Mouse (Mus musculus): ENCODE results near the gene Aagab.

The Aagab gene

DNA sequence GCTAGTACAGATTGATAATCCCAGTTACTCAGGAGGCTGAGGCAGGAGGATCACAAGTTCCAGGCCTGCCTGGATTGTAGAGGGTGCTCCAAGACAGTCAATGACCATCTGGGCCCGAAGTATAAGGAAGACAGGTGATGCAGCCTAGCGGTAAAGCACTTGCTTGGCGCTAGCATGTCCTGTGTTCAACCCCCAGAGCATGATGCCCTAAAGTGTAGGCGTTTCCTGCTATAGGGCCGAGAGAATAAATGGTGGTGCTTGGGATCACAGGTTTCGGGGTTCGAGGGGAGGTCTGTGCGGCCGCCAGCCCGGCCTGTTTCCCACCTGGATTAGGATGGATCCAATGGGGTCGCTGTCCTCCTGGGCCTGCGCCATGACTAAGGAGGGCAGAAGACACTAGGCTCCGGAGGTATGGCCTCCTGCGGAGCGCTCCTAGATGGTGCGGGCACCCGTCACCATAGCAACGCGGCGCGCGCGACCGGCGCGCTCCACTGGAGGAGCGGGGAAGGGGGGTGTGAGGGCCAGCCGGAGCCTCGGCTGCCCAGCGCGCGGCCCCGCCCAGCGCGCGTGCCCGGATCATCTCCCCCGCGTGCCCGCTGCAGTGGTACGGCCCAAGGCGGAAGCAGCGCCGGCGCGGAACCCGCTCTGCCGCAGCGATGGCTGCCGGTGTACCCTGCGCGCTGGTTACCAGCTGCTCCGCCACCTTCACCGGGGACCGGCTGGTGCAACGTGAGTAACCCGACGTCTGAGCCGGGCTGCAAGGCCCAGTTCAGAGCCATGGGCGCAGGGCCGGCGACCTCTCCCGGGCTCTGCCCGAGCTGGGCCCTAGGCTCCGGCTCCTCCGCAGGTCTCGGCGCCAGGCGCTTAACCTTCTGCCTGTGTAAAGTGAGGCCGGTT is at the start of gene Aagab, which contains the start of gene Iqch:
TSS of gene Aagab (plus strand) at position 618 of the 897 bp plus-strand sequence.
TSS of gene Iqch (minus strand) at position 451 of the 897 bp plus-strand sequence.
- DNase-seq (ENCODE audit: low read depth, low spot score) = peak; percentile 99

DNA sequence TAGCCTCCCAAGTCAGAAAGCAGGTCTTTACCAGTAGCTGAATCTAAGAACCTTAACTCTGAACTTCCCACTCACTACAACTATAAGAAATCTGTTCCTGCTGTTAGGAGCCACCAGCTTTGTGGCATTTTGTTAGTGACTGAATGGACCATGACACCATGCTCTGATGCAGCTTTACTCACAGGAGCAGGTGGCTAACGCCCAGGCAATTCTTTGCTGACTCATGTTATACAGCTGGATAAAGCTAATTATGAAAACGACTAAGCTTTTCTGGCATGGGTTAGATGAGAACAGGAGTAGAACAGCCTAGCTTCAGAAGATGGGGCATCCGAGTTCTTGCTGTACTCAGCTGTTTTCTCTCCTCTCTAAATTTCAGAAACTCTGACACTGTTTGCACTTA is 48.8 kb upstream of the Aagab start:
- no peak for DNase-seq (ENCODE audit: low read depth, low spot score)

DNA sequence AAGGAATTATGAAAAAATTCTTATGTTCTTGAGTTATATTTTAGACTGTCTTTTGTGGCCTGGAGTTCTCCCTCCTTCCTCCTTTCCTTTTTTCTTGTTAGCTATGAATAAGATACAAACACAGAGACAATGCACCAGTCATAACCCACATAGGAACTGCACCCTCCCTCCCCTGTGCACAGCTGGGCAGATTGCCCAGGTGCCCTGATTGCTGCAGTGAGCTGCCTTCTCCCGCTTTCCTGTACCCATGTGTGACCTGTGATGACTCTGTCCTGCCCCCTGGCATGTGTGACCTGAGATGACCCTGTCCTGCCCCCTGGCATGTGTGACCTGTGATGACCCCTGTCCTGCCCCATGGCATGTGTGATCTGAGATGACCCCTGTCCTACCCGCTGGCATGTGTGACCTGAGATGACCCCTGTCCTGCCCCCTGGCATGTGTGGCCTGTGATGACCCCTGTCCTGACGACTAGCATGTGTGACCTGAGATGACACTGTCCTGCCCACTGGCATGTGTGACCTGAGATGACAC is 46.9 kb upstream of the Aagab start:
- no peak for DNase-seq (ENCODE audit: low read depth, low spot score)

DNA sequence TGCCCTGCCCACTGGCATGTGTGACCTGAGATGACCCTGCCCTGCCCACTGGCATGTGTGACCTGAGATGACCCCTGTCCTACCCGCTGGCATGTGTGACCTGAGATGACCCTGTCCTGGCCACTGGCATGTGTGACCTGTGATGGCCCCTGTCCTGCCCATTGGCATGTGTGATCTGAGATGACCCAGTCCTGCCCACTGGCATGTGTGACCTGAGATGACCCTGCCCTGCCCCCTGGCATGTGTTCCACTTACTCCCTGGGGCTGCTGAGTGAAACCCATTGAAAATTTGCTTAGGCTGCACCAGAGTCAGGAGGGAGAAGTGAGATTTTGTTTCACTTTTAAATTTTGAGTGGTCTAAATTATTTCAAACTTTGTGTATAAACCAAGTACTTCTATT is 46.1 kb upstream of the Aagab start:
- no peak for DNase-seq (ENCODE audit: low read depth, low spot score)

DNA sequence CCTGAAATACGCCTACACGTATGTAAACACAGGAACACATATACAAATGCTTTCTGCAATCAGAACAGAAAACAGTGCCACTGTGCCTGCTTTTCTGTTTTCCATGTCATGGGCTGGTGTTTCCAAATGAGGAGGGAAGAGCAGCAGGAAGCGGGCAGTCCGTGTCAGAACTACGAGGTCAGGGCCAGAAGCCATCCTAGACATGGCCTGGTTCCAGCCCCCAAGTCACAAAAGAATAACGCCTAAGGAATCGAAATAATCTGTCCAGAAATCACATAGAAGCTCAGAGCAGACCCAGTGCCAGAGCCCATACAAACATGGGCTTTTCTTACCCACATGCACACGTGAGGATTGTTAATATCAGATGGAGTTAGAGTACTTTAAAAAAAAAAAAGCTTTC is 45.5 kb upstream of the Aagab start:
- DNase-seq (ENCODE audit: low read depth, low spot score) = no peak

DNA sequence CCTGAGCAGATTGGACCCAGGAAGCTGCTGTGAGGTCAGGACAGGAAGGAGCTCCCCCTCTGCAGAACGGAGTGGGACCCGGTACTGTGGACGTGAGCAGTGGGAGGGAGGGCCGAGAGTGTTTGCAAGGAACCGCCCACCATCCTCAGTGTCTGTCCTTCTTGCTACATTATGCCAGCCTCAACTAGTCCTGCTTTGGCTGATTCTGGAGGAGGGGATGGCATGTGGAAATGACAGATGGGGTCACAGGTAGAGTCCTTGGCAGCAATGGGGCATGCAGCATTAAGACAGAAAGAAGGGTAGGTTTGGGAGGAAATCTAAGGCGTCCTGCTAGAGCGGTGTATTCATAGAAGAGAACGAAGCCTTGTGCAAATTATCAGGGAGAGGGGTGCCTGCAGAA is 40.5 kb upstream of the Aagab start:
- no peak for DNase-seq (ENCODE audit: low read depth, low spot score)

DNA sequence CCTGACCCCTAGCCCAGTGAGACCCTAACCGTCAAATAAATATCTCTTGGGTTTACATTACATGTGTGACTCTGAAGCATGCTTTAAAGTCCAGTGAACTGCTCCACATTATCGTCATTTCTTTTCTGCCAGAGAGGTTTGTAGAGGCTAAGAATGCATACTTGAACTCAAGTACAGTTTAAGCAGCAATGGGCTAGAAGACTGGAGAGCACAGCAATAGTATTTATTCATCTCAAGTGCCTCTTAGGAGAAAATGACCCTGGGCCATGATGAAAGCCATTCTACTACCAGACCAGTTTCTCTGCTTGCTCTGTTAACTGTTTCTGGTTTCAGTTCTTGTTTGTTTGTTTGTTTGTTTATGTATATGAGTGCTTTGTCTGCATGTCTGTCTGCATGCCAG is 39.0 kb upstream of the Aagab start:
- no peak for DNase-seq (ENCODE audit: low read depth, low spot score)

DNA sequence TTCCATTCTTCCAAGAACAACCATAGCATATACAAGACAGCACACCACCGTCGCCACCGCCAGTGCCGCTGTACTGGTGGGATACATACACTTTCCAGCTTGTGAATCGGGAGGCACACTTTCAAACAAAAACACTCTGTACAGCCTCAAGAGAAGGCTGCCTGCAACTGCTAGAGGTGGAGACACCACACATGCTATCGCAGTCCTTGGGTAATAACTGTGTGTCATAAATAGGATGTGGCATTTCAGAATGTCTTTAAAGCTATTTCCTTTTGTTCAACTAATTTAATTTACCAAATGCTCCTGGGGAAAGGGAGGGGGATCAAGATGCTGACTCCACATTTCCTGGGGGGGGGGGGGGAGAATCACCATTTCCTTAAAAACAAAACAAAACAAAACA is 34.1 kb upstream of the Aagab start:
- no peak for DNase-seq (ENCODE audit: low read depth, low spot score)

DNA sequence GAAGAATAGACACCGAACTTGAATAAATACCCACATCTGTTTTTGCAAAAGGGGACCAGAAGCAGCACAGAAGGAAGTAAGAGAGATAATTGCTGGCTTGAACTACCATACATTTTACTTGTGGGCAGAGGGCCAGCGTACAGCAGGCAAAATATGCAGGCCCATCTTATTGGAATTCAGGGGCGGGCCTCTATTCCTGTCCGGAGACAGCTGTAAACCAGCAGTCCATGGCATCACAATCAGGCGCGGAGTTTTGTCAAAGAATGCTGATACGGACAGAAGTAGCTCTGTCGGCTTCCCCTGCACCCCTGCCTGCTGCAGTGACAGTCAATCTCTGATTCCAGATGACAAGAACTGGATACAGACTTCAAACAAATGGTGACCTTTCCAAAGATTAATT is 33.7 kb upstream of the Aagab start:
- DNase-seq (ENCODE audit: low read depth, low spot score) = no peak

DNA sequence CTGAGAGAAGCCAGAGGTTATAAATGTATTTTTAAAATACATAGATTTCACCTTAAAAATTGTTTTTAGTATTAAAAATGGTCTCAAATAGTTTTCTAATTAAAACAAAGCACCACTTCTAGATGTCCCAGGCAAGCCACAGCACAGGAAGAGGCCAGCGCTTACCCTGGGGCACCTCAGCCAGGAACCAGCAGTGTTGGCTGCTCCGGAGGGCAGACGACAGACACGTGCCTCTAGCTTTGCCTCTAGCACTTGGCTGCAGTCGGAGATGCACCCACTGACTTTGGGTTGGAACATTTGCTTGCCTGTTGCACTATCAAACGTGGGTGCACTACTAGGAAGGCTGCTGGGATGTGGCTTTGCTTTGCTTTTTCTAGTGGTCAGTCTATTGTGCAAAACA is 30.6 kb upstream of the Aagab start:
- no peak for DNase-seq (ENCODE audit: low read depth, low spot score)

DNA sequence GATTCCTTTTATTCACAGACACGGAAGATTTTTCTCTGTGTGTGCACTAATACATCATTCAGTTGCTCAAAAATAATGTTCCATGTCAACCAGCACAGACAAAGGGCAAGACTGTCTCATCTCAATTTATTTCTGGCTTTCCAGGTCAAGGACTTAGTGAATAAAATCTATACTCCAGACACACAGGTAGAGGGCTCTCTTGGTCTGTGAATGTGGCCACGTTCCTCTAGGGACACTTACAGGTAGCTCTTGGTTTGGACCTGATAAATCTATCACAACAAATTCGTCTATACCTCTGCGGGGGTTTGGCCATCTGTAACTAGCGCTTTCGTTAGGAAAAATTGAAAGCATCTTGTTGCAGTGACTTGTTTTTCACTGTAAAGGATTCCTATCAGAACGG is 29.6 kb upstream of the Aagab start:
- DNase-seq (ENCODE audit: low read depth, low spot score) = peak; percentile 7

DNA sequence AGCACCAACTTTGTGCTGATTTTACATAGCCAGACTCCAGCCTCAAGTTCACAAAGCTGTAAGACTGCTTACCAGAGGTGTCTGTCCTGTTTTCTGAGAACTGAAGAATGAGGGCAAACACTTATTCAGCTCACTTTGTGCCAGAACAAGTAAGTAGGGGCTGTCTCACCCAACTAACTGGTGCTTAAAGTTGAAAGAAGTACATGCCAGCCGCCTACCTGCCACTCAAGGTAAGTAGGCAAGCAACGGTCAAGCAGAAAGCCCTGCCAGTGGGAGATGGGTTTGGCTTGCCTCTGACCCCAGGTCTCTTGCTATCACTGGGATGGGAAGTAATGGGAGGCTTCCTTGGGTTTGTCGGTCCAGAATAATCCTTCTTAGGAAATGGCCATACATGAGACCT is 25.0 kb upstream of the Aagab start:
- no peak for DNase-seq (ENCODE audit: low read depth, low spot score)

DNA sequence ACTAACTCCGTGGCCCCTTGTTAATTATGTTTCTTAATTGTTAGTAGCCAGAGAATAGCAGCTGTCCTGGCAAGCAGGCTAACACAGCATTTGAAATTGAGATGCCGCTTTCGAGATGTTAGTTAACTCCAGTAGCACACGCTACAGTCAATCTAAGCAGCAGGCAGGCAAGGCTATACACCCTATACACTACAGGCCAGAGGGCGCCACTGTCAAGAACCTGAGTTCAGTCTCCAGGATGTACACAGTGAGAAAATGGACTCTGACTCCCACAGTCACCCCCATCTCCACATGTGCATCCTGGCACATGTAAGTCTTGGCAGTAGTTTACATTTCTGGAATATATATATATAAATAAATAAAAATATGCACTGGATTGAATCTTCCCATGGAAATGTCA is 22.8 kb upstream of the Aagab start:
- peak; percentile 37 for DNase-seq (ENCODE audit: low read depth, low spot score)

DNA sequence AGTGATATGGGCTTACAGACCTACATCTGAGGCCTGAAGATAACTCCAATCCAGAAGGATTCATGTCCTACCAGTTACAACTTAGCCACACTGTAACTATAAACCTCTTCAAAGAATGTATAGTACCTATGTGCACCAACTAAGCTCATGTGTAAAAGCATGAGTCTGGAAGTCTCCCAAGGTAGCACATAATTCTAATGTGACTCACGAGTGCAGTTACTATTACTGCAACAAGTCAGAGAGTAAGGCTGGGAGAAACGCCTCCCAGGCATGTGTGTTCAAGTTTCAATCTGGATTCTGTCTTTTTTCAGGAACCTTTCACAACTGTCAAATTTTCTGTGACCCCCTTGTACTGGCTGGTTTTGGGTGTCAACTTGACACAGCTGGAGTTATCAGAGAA is 22.4 kb upstream of the Aagab start:
- DNase-seq (ENCODE audit: low read depth, low spot score) = no peak

DNA sequence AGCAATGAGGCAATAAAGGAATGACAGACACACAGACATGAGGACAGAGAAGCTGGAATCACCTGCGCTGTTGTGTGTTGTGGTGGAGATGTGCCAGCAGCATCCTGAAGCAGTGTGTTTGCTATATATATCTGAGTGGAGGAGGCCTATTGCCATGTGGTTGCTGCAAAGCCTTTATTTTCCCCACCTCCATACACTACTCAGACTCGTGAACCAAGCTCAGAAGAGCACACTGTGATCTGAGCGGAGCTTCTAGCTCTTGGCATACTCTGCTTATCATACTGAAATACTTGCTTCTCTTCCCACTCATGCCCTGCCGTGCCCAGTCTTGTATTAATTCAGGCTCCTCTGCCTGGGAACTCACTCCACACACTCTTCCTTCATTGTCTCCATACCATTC is 20.7 kb upstream of the Aagab start:
- no peak for DNase-seq (ENCODE audit: low read depth, low spot score)

DNA sequence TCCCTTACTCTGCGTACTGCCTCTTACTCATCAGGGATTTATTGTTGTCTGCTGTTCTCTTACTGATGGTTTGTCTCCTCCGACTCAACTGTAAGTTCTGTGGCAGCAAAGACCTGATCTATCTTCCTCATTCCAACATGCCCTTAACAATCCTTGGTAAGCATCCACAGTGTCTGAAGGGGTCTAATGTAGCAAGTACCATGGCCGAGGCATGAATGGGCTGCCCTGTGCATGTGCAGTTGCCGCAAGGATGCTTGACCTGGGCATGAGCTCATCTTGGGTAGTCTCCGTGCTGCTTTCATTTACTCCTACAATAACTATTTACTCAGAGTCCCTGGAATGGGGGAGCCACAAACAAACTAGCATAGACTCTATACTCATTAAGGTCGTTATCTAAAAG is 17.2 kb upstream of the Aagab start:
- DNase-seq (ENCODE audit: low read depth, low spot score) = no peak

DNA sequence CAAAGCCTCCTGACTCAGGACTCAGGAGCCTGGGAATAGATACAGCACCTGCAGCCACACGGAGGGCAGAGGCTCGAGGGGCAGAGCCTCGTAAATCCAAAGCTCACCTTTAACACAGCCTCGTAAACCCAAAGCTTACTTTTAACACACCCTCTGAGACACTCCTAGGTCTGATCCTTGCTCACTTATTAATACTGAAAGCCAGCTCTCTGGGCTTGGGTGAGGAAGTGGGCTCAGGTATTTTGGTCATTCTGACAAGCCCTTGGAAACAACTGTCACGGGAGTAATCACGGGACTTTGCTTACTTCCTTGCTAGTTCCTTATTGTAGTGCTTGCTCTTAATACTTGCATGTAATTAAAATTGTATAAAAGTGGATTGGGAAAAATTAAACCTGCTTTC is 13.3 kb upstream of the Aagab start:
- DNase-seq (ENCODE audit: low read depth, low spot score) = no peak

DNA sequence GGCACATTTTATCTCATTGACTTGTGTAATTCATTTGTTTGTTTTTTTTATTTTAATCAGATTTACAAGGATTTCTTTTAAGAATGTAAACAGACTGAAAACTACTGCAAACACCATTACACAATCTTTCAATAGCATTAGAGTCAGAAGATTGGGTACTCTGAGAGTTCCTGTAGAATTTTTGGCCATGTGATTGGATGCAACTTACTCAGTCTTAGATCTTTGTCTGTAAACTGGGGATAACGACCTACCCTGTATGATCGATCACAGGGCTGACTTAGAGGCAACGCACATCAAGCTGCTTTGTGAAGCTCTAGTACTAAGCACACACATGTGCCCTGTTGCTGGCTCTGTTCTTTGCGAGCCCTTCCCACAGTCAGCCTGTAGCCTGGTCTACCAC is 11.9 kb upstream of the Aagab start:
- no peak for DNase-seq (ENCODE audit: low read depth, low spot score)

DNA sequence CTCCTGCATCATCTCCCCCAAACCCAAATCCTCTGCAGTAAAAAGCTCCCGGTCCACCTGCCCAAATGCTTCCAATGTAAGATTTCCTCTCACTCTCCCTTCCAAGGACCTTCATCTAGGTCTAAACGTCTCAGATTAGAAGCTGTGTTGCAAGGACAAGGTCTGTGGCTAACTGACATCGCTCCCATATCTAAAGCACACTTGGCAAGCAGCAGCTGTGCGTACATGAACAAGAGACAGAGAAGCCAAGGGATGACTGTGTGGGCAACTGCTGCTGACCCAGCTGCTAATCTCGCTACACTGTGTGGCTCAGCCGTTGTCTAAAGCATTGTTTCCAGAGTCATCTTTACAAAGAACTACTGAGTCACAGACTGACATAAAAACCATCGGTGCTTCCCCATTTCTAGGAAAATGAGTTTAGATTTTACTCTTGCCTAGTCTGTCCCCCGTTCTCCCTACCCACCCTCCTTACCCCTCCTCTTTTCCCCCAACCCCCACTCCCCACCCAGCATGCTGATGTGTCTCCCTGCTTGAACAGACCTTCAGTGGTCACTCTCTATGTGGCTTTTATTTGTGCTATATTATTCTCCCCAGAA is 10.7 kb upstream of the Aagab start:
- no peak for DNase-seq (ENCODE audit: low read depth, low spot score)

DNA sequence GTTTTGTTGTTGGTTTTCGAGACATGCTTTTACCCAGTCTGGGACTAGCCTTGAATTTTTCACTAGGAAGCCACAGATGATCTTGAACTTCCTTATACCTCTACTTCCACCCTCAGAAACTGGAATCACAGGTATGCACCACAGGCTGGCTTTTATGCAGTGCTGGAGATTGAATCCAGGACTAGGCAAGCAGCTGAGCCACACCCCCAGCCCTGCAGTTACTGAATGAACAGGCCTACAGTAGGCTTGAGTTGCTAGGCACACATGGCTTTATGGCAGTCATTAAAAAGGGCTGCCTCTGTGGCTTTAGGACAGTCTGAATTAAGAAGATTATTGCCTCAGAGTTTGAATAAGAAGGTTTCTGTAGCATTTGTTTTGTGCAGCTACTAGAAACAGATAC is 7.4 kb upstream of the Aagab start:
- no peak for DNase-seq (ENCODE audit: low read depth, low spot score)

DNA sequence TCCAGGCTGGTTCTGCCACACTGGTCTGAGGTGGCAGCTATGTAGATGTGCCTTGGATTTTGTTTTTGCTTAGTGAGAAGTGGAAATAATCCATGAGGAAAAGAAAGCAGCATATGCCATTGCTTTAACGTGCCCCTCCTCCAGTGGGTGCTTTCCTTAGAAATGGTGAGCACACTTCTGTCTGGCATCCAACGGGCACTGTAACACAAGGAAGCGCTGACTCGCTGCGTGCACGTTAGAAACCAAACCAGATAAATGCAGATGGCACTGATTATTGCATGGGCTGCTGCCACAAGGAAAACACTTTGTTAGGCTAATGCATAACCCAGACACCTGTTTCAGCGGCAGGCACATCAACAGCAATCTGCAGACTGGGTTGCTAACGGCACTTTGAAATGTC is 6.8 kb upstream of the Aagab start:
- no peak for DNase-seq (ENCODE audit: low read depth, low spot score)

DNA sequence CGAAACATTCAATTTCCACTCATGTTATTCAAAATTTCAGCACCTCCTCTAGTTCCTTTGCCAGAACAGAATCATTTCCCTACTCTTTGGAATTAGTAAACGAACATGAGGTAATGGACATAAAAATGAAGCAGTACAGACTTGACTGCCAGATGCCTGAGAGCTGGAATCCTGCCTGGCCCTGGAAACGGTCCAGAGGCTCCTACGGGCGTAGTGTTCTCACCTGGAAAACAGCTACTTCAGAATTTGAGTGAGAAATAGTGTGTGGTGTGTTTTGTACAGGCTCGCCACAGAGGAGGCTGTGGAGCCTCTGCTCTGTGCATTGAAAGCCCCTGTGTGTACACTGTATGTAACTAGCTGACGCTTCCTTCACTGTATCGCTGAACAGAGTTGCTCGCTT is 5.8 kb upstream of the Aagab start:
- DNase-seq (ENCODE audit: low read depth, low spot score) = no peak

DNA sequence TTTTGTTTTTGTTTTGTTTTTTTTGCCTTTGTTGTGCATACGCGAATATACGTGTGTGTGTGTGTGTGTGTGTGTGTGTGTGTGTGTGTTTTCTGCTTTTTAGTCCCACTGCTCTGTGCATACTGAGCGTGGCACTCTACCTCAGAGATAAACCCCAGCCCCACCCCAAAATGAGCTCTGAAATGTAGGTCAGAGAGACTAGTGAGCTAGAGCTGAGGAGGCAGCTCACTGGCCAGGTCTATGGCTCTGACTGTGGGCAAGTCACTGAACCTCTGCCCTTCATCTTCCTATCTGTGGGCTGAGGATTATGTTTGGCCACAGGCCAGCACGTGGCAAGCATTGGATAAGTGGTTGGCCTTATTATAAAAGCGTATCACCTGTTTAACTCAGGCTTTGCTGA is 1.4 kb downstream of the Aagab start:
- peak; percentile 9 for DNase-seq (ENCODE audit: low read depth, low spot score)

Measured in CD4-positive, CD25-positive, alpha-beta regulatory T cell, adult 2 months (primary cell).